ENCODE assay signal across 11 mouse cellular contexts in genomic region chr3:51907113-51907860, GRCm38 (mm10).
DNase-seq lines count a peak whose midpoint lies in the region; ATAC-seq and TF ChIP-seq lines count a peak whose summit lies in the region.
"Had no signal": no experiment of that assay in that cellular context is flagged by ENCODE, and none has a peak within 500 bp of the region (broad histone marks: within the 10 kb centered on the region; RNA-seq: fewer than 3 reads in every experiment).

No protein-coding gene starts in this region.

- peaks cover 23% of the 10 kb centered on the region for H3K4me1 ChIP-seq in hindbrain, embryonic 13.5 days (replicated peaks)
- 0 out of 2 replicates have a peak, but pooled peaks cover 2% of the 10 kb centered on the region for H3K4me1 ChIP-seq in hindbrain, embryonic 11.5 days (replicated peaks; ENCODE audit: control insufficient read depth, insufficient read depth, low read length)
- peaks cover 0 to 8% of the 10 kb centered on the region in 2 experiments; a peak in 3 of 4 replicates for H3K4me1 ChIP-seq in ES-E14 (ENCODE audit: control insufficient read depth in 2 of 2, insufficient read depth in 2 of 2, low read length in 2 of 2, poor library complexity in 1 of 2)
- peaks cover 19% of the 10 kb centered on the region for H3K4me1 ChIP-seq in intestine, embryonic 15.5 days (replicated peaks)

- DNase-seq in embryo, embryonic 10 days (ENCODE audit: low spot score), result peak; percentile 29
- DNase-seq in embryo, embryonic 10.5 days (ENCODE audit: low spot score), result no peak
- no peak for DNase-seq in hindbrain, embryonic 11.5 days (ENCODE audit: low spot score)
- DNase-seq in ES-E14 (ENCODE audit: low read depth, low spot score), result no peak
- DNase-seq in urinary bladder, adult 18-20 months (ENCODE audit: low spot score in 2 of 2), result no peak
- no peak for DNase-seq in layer of hippocampus, postnatal 10 days (ENCODE audit: low spot score in 2 of 2)
- DNase-seq: cerebellum, postnatal 36 days; kidney, adult 9 months had no signal

- no peak overlapping the region for H3K27ac ChIP-seq in hindbrain, embryonic 13.5 days
- H3K27ac ChIP-seq in hindbrain, embryonic 11.5 days (ENCODE audit: low read depth, low read length), result no peak overlapping the region
- no peak overlapping the region for H3K27ac ChIP-seq in ES-E14 (ENCODE audit: insufficient read depth, low read depth, low read length, poor library complexity, severe bottlenecking)
- H3K27ac ChIP-seq in intestine, embryonic 15.5 days, result no peak overlapping the region

- peak; percentile 12; the same call in 1 of the 2 replicates for ATAC-seq in hindbrain, embryonic 13.5 days (ENCODE audit: low FRiP score)
- no peak for ATAC-seq in hindbrain, embryonic 11.5 days (ENCODE audit: low FRiP score)
- ATAC-seq in intestine, embryonic 15.5 days, result peak; percentile 79

- no peak overlapping the region for H3K9ac ChIP-seq in hindbrain, embryonic 13.5 days
- H3K9ac ChIP-seq in hindbrain, embryonic 11.5 days (ENCODE audit: low read depth, low read length), result no peak overlapping the region
- no peak overlapping the region for H3K9ac ChIP-seq in ES-E14 (ENCODE audit: insufficient read depth, low read depth, low read length, poor library complexity, severe bottlenecking)
- H3K9ac ChIP-seq in intestine, embryonic 15.5 days, result no peak overlapping the region

- H3K4me3 ChIP-seq in hindbrain, embryonic 13.5 days, result no peak overlapping the region
- no peak overlapping the region for H3K4me3 ChIP-seq in hindbrain, embryonic 11.5 days (ENCODE audit: low read depth, low read length)
- H3K4me3 ChIP-seq in ES-E14 (ENCODE audit: insufficient read depth in 1 of 2, low read depth in 1 of 2, low read length in 2 of 2, poor library complexity in 1 of 2, severe bottlenecking in 1 of 2), result no peak overlapping the region
- no peak overlapping the region for H3K4me3 ChIP-seq in intestine, embryonic 15.5 days (replicated peaks)

- no peaks in the 10 kb centered on the region for H3K36me3 ChIP-seq in hindbrain, embryonic 13.5 days
- no peaks in the 10 kb centered on the region for H3K36me3 ChIP-seq in hindbrain, embryonic 11.5 days (ENCODE audit: control insufficient read depth, insufficient read depth, low read length)
- H3K36me3 ChIP-seq in ES-E14 (ENCODE audit: control insufficient read depth, insufficient read depth, low read length, poor library complexity, severe bottlenecking), result no peaks in the 10 kb centered on the region
- no peaks in the 10 kb centered on the region for H3K36me3 ChIP-seq in intestine, embryonic 15.5 days
- H3K36me3 ChIP-seq: G1E had no signal

- no peaks in the 10 kb centered on the region for H3K9me3 ChIP-seq in hindbrain, embryonic 13.5 days
- H3K9me3 ChIP-seq in hindbrain, embryonic 11.5 days (ENCODE audit: control insufficient read depth, low read length), result no peaks in the 10 kb centered on the region
- H3K9me3 ChIP-seq in ES-E14 (ENCODE audit: control insufficient read depth, insufficient read depth, low read depth, low read length), result no peaks in the 10 kb centered on the region
- no peaks in the 10 kb centered on the region for H3K9me3 ChIP-seq in intestine, embryonic 15.5 days
- H3K9me3 ChIP-seq: G1E had no signal

- H3K4me2 ChIP-seq in hindbrain, embryonic 13.5 days, result no peak overlapping the region
- H3K4me2 ChIP-seq in hindbrain, embryonic 11.5 days (replicated peaks; ENCODE audit: low read depth, low read length), result no peak overlapping the region
- no peak overlapping the region for H3K4me2 ChIP-seq in intestine, embryonic 15.5 days (replicated peaks)

- H3K27me3 ChIP-seq in hindbrain, embryonic 13.5 days, result no peaks in the 10 kb centered on the region
- H3K27me3 ChIP-seq in hindbrain, embryonic 11.5 days (ENCODE audit: control insufficient read depth, insufficient read depth, low read length), result no peaks in the 10 kb centered on the region
- H3K27me3 ChIP-seq in intestine, embryonic 15.5 days (replicated peaks), result no peaks in the 10 kb centered on the region

- WGBS in hindbrain, embryonic 13.5 days, result 53% methylated on average over 10 of the region's 10 CpGs
- 53% methylated on average over 10 of the region's 10 CpGs for WGBS in hindbrain, embryonic 11.5 days
- WGBS in intestine, embryonic 15.5 days, result 59% methylated on average over 10 of the region's 10 CpGs

- in situ Hi-C loops in ES-E14 (cut with MboI; ENCODE audit: low sequenced_read_pairs in 2 of 2, unreplicated experiment in 2 of 2), result no loop called here

TF ChIP-seq in ES-E14, 5 proteins besides CTCF, POLR2A, EP300 and RAD21:
- TF ChIP-seq MAFK (IDR thresholded peaks at IDR 0.05; ENCODE audit: insufficient read depth, low read depth, low read length) (peak; percentile 86), HCFC1 (IDR thresholded peaks at IDR 0.05; ENCODE audit: borderline replicate concordance, insufficient read depth, low read length) (no peak), ZC3H11A (IDR thresholded peaks at IDR 0.05; ENCODE audit: borderline replicate concordance, low read depth, low read length) (no peak)
